Mouse (Mus musculus) C3H10T1/2 (cell line): ENCODE data around the gene Myt1. TPM values are rescaled to one million over a fixed set of nuclear protein-coding genes. Genes with fewer than 3 reads are reported as not detected.

Experiments
- polyA plus RNA-seq, 2 experiments: library from polyadenylated mRNA; unstranded; fragments of >200 nt; fragmentation: generic; extraction: Trizol; gene quantifications; one replicate each; pipeline ENCODE4 v1.2.1; 2012; ENCODE audit warnings: missing spikeins in 2 of 2

Gene Myt1
- not detected for polyA plus RNA-seq

DNA sequence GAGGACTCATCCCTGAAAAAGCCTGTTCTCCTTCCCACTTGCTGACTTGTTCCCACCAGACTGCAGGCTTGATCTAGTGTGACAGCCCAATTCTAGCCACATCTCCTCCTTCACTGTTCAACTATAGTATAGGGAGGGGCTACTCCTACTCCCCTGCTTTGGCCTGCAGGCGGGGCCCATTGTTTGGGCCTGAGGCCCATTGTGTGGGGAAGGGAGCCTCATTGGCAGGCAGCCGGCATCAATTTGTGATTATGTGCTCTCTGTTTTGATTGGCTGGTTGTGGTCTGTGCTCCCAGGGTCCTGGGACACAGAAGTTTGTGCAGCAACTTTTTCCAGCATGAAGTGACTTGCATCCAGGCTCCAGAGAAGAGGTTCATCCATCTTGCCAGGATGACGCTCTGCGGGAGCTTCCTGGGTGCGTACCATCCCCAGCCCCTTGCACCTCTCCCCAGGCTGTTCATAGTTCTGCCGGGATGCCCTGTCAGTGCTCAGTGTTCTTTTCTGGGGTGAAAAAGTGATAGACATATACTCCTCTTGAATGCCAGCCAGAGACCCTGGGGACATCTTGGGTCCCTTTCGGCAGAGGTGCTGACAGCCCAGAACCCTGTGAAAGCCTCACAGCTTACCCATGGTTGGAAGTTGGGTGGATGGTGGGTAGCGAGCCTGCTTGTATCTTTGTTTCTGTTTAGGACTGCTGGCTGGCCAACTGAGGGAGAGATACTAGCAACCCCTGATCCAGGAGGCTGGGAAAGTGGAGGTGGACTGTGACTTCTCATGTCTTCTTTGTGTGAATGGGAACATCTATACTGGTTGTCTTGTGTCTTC lies at the start of gene Myt1:
Gene Myt1, plus strand, starts transcription at position 327 of the 825 bp plus-strand sequence.

DNA sequence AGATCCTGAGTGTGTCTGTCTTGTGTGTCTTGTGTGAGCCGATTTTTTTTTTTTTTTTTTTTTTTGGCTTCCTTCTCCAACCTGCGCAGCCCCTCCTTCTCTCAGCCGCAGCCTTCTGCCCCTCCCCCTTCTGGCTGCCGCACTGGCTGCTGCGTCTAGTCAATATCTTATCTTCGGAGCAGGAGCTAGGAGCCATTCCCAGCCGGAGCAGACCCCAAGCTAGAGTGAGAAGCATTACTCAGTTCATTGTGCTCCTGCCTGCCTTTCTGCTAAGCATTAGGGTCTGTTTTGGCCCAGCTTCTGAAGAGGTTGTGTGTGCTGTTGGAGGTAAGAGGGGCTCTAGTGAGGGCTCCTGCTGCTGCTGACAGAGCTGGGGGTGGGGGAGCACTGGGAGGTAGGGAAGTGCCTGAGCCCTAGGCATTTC lies 48.2 kb upstream of the Myt1 start, which contains the start of gene Oprl1:
Gene Oprl1, plus strand, starts transcription at position 114 of the 424 bp plus-strand sequence.

DNA sequence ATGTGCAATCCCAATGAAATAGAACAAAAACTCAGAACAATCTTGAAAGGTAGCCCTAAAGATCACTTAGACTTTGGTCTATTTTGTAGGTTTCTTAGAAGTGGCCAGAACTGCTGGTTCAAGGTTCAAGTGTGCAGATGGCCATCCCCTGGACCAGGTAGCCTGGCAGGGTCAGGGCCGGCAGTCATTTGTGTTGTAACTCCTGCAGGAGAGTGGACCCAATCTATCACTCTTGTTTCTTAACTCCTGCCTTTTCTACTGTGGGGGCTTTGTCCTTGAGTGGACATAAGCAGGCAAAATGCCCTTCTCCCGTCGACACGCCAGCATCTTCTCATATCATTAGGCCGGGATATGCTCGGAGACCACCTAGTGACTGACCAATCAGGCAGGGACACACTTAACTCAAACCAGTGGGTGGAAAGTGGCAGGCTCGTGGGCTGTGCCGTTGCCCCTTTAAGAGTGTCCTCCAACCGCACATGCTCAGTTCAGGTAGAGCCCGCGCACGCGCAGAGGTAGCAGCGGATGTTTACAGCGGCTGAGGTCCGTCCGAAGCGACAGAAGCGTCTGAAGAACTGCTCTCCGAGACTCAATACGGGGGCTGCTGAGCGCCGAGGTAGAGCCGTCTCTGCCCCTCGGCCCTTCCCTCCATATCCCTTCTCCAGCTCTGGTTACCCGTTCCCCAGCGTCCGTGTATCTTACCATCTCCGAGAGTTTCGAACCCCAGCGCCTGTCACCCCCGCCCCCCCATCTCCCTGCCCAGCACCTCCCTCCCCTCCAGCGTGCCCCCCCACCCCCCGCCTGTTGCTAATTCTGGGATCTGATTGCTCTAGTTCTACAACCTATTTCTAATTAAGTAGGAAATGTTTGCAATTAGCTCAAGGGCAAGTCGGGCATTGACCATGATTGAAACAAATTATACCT lies 74.5 kb downstream of the Myt1 start, which contains the start of gene Pcmtd2:
Gene Pcmtd2, plus strand, starts transcription at position 483 of the 921 bp plus-strand sequence.

DNA sequence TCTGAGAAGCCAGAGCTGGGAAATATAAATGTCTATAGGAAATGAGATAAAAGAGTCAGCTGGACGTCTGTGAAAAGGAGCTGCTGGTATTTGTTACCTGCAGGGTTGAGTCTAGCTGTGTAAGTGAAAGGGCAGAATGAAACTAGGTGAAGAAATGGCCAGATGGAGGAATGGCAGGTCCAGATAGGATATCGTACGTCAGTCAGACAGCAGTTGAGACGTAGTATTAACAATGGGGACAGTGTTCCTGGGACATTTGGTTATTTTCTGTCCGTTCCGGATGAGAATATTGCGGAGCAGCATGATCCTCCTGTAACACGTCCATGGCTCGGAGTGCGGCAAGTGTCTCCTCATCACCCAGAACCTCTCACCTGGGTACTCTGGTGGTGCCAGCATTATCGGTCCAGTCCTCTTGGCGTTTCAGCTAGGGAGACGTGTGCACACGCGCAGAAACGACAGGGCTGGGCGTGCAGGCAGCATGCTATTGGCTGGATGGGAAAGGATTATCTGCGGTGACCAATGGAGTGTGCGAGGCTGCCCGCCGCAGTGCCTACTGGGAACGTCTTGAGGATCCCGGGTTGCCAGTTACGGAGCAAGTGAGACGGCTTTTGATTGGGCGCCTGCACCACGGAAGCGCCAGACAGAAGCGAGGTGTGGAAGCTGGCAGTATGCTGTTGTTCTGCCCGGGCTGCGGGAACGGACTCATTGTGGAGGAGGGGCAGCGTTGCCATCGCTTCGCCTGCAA lies 100.8 kb downstream of the Myt1 start, which contains the start of gene Polr3k:
Gene Polr3k, plus strand, starts transcription at position 547 of the 745 bp plus-strand sequence.

Other genes starting within 250 kb of the Myt1 start
- 10 to 100 TPM; 11.6 to 26.9 TPM for gene Dnajc5, start 242.8 kb upstream of the Myt1 start, polyA plus RNA-seq
- 10 to 100 TPM; 13.4 to 44.3 TPM for gene Uckl1, start 178.4 kb upstream of the Myt1 start, polyA plus RNA-seq
- gene Prpf6, start 171.5 kb upstream of the Myt1 start, polyA plus RNA-seq, result 10 to 100 TPM; 16.1 to 53.3 TPM
- 10 to 100 TPM in 1 of 2 experiments, 1 to 10 TPM in 1; 1.6 to 22.7 TPM for gene Zfp512b, start 170.5 kb upstream of the Myt1 start, polyA plus RNA-seq
- 1 to 10 TPM in 1 of 2 experiments, under 1 TPM in 1; 0.49 to 1.1 TPM for gene Samd10, start 164.1 kb upstream of the Myt1 start, polyA plus RNA-seq
- gene Gm29797, start 106.3 kb upstream of the Myt1 start, polyA plus RNA-seq, result under 1 TPM in 1 of 2 experiments, not detected in 1; 0.13 TPM
- gene Sox18, start 91.7 kb upstream of the Myt1 start, polyA plus RNA-seq, result under 1 TPM in 1 of 2 experiments, not detected in 1; 0.05 TPM
- 10 to 100 TPM in 1 of 2 experiments, 1 to 10 TPM in 1; 1.5 to 12.1 TPM for gene Tcea2, start 83.0 kb upstream of the Myt1 start, polyA plus RNA-seq
- gene Rgs19, start 69.4 kb upstream of the Myt1 start, polyA plus RNA-seq, result 10 to 100 TPM; 39.2 to 39.9 TPM
- not detected for gene Lkaaear1, start 64.9 kb upstream of the Myt1 start, polyA plus RNA-seq
- under 1 TPM in 1 of 2 experiments, not detected in 1; 0.01 TPM for gene Oprl1, start 48.3 kb upstream of the Myt1 start, polyA plus RNA-seq
- 1 to 10 TPM in 1 of 2 experiments, under 1 TPM in 1; 0.28 to 5.4 TPM for gene Pcmtd2, start 74.5 kb downstream of the Myt1 start, polyA plus RNA-seq
- 10 to 100 TPM in 1 of 2 experiments, 1 to 10 TPM in 1; 7.2 to 10.1 TPM for gene Polr3k, start 101.0 kb downstream of the Myt1 start, polyA plus RNA-seq
- gene Gm14496, start 227.8 kb downstream of the Myt1 start, polyA plus RNA-seq, result not detected